Mouse (Mus musculus): Measurements from ENCODE around the gene Gal3st4. TPM values are rescaled to one million over a fixed set of nuclear protein-coding genes. Genes with fewer than 3 reads are reported as not detected.
A peak's percentile ranks its signal among the peaks of the same experiment; 100 is the strongest.

The Gal3st4 gene
- total RNA-seq, 4 experiments from 2014 or later, result 0.16 TPM; not detected in 3

DNA sequence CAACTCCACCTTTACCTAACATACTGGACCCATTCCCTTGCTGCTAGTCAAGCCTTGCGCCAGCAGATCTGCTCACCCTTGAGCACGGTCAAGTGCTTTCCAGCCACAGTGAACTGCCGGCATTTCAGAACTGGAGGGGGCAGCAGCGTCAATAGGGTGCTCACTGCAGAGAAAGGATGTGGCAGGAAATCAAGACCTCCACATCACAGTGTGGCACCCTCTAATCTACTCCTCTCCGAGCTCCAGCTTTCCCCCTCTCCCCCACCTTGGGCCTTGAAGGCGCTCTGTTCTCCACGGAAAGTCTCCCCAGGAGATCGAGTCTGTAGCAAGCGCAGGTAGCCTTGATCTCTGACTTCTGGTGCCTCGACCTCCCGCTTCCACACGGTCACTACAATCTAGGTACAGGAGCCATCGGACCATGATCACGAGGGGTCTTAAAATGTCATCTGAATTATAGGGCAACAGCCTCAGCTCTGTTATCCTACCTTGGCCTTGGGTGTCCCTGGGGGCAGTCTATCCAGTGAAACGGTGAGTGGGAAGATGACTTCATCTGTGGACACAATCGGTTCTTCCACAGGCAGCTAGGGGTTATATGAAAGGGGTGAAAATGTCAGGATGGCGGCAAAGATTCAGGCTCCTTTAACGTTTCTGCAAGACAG is 9.9 kb downstream of the Gal3st4 start:
- no peak for DNase-seq (ENCODE audit: low spot score in 2 of 2)

DNA sequence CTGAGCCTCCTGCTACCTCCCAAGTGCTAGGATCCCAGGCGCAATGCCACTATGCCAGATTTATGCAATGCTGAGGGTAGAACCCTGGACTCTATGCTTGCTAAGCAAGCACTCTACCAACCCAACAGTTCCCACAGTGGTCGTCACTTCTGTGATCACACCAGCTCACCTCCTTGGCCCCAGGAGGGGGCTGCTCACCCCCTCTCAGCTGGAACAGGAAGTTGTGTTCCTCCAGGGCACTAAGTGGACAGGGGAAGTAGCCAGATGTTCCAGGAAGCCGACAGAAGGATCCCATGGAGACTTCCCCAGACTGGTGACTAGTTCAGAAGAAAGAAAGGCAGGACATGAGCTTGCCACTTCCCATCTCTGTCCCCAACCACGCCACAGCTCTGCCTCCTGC is 10.6 kb downstream of the Gal3st4 start:
- DNase-seq (ENCODE audit: low spot score in 2 of 2), result no peak

DNA sequence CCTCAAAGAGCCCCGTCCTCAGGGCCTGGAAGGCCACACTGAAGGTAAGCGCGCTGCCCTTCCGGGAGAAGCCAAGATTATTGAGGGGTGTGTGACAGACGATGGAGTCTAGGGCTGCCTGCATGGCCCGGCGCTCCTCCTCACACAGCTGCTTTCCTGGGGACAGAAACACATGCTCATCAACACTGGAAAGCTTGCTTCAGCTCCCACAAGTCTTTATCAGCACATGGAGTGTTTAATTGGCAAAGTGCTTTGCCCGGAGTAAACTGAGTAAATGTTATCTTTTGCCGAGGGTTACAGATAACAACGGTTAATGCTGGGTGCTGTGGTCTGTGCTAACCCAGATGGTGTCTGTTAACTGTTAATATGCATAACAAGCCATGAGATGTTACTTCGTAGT is 11.8 kb downstream of the Gal3st4 start:
- no peak for DNase-seq (ENCODE audit: low spot score in 2 of 2)

DNA sequence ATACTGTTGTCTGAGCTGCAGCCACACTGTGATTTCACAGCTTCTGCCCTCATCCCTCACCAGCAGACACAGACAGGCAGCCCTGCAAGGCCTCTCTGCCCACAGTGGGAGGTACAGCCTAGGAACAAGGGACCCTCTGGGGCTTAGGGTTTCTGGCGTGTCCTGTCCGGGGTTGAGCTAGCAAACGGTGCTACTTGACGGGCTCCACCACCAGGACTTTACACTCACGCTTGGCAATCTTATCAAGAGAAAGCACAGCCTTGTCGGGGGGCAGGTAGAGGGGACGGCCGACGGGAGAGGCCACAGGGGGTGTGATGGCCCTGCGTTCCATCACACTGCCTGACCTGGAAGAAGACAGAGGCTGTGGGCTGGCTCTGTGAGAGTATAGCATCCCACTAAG is 12.6 kb downstream of the Gal3st4 start:
- no peak for DNase-seq (ENCODE audit: low spot score in 2 of 2)

GRCm38 (mm10) chr5:138258993-138259392 is 13.6 kb downstream of the Gal3st4 start:
- DNase-seq (ENCODE audit: low spot score in 2 of 2), result no peak

GRCm38 (mm10) chr5:138258542-138258941 is 14.1 kb downstream of the Gal3st4 start:
- no peak for DNase-seq (ENCODE audit: low spot score in 2 of 2)

DNA sequence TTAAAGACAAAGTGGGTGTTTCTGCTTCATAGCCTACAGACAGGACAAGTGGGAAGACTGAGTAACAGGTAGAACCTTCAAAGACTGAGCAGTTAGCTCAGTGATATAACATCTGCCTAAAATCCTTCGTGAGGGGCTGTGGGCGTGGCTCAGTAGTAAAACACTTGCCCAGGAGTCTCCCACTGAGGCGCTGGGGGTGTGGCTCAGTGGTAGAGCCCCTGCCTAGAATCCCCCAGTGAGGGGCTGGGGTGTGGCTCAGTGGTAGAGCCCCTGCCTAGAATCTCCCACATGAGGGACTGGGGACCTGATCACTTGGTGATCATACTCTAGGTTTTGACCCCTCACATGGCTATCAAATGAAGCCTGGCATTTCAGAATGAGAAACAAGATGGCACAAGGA is 14.6 kb downstream of the Gal3st4 start:
- DNase-seq (ENCODE audit: low spot score in 2 of 2), result no peak

- DNase-seq (ENCODE audit: low spot score in 2 of 2), result no peak
Measured at GRCm38 (mm10) chr5:138257585-138257978, 15.1 kb downstream of the Gal3st4 start.

- DNase-seq (ENCODE audit: low spot score in 2 of 2), result no peak
Measured at GRCm38 (mm10) chr5:138256966-138257584, 15.6 kb downstream of the Gal3st4 start.

- no peak for DNase-seq (ENCODE audit: low spot score in 2 of 2)
Measured at GRCm38 (mm10) chr5:138256094-138256467, 16.6 kb downstream of the Gal3st4 start.

DNA sequence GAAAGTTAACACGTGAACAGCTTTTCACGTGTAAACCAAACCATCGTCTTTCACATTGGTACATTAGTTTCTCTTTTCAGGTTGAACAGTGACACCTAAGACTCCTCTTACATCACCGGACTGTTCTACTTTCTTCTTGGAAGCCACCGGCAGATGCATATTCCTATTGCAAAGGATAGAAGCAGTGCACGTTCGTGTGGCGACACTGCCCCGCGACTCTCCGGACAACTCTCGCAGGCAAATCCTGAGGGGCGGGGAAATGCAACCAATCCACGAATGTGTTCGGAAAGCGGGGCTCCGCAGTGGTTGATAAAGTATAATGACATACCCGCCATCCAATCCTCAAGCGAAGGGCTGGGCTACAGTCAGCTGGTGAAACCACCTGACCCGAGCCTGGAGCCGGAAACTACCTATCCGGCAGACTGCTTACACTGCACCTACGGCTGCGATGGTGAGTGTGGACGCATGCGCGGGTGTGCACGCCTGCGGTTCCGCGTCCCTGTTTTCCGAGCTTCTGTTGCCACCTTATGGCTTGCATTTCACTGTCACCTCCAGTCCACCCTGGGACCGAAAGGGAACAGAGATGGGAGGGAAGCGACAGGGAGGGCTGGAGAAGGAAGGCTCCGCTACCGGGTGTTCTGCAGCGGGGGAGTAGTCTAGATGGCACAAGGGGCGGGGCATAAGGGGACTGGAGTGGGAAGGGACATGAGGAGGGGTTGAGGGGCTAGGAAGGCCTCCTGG is 17.1 kb downstream of the Gal3st4 start, which contains the start of gene Lamtor4:
TSS of gene Lamtor4 (plus strand) at position 130 of the 741 bp plus-strand sequence.
- DNase-seq (ENCODE audit: low spot score in 2 of 2), result peak; percentile 87 to 92

GRCm38 (mm10) chr5:138253061-138253460 is 19.6 kb downstream of the Gal3st4 start:
- no peak for DNase-seq (ENCODE audit: low spot score in 2 of 2)

GRCm38 (mm10) chr5:138251144-138251543 is 21.5 kb downstream of the Gal3st4 start:
- DNase-seq (ENCODE audit: low spot score in 2 of 2), result no peak

DNA sequence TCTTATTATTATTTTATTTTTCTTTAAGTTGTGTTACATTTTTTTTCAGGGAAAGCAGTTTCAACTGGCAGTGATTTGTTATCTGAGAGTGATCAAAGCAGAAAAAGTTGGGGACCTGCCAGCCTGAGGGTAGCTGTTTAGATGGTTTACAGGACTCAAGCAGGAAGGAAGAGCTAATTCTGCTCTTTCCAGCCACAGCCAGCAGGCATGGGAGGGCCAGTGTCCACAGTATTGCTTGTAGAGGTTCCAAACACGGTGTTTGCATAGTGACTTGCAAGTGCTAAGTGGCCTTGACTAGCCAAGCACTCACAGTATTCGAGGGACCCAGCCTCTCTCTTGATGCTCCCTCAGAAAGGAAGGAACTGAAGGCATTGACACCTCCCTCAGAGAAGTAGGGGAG is 31.1 kb downstream of the Gal3st4 start:
- no peak for DNase-seq (ENCODE audit: low spot score in 2 of 2)

GRCm38 (mm10) chr5:138234224-138234623 is 38.4 kb downstream of the Gal3st4 start:
- no peak for DNase-seq (ENCODE audit: low spot score in 2 of 2)

DNA sequence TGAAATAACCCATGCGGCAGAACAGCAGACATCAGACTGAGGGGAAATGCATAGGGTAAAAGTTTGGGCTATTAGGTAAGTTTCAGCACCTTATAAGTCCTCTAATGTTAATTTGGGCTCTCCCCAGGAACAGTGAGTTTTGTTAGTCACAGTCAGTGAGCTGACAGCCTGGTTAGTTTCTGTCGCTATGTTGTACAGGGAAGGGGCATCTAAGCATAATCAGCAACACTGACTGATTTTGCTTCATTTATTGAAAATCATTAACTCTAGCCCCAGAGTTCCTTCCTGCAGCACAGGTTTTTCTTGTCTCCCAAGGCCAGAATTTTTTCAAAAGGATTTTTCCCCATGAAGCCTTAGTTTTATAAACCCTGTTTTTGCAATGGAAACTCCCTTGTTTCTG is 38.9 kb downstream of the Gal3st4 start:
- no peak for DNase-seq (ENCODE audit: low spot score in 2 of 2)

- DNase-seq (ENCODE audit: low spot score in 2 of 2), result no peak
Measured at GRCm38 (mm10) chr5:138229511-138229910, 43.1 kb downstream of the Gal3st4 start.

- DNase-seq (ENCODE audit: low spot score in 2 of 2), result no peak
Measured at GRCm38 (mm10) chr5:138228026-138228425, 44.6 kb downstream of the Gal3st4 start.

DNA sequence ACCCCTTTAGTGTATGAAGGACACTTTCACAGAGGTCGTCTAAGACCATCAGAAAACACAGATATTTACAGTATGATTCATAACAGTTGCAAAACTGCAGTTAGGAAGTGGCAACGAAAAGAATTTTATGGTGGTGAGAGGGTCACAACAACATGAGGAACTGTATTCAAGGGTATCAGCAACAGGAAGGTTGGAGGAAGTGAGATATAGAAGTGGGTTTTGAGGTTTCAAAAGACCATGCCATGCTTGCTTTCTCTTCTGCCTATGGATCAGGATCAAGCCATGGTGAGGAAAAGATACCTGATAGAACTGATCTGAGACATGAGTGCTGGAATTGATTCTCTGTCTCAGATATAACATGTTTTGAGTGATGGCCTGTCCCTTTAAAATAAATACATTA is 45.3 kb downstream of the Gal3st4 start:
- DNase-seq (ENCODE audit: low spot score in 2 of 2), result no peak

DNA sequence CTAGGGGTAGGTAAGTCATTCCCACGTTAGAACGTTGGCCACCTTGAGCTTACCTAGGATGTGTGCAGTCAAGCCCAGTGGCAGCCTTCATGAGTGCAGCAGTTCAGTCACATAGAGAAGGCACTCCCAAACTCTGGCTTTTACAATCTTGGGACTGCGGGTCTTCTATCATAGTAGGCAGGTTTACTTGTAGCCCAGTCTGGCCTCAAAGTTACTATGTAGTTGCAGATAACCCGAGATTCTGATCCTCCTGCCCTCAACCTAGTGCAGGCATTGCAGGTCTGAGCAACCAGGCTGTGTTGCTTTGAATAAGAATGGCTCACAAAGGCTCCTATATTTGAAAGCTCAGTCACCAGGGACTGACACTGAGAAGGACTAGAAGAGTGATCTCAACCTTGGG is 46.1 kb downstream of the Gal3st4 start:
- DNase-seq (ENCODE audit: low spot score in 2 of 2), result no peak

GRCm38 (mm10) chr5:138225700-138226099 is 46.9 kb downstream of the Gal3st4 start, which contains the start of gene Nxpe5:
Gene Nxpe5, plus strand, starts transcription at chr5:138225898.
- no peak for DNase-seq (ENCODE audit: low spot score in 2 of 2)

DNA sequence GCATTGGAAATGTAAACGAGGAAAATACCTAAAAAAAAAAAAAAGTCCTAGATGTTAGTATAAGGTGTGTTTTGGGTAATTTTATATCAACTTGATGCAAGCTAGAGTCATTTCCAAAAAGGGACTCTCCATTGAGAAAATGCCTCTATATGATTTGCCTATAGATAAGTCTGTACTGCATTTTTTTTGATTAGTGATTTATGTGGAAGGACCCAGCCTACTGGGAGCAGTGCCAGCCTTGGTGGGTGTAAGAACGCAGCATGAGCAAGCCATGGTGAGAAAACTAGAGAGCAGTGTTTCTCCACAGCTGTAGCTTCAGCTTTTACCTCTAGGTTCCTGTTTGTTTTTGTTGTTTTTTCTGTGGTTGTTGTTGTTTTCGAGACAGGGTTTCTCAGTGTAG is 49.4 kb downstream of the Gal3st4 start:
- no peak for DNase-seq (ENCODE audit: low spot score in 2 of 2)

DNA sequence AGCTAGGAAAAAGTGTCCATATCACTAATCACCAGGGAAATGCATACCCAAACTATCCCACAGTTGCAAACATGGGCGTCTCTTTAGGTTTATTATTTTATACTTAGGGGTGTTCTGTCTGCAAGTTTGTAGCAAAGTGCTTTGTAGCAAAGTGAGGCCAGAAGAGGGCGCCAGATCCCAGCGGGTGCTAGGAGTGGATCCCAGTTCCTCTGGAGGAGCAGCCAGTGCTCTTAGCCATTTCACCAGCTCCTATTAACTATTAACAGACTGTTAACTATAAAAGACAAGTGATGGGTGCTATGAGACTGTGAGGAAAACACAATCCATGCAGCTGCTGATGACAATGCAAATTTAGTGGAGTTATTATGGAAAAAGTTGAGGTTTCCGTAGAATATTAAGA is 50.5 kb downstream of the Gal3st4 start:
- peak; percentile 49 to 50 for DNase-seq (ENCODE audit: low spot score in 2 of 2)
